Mouse (Mus musculus) kidney, adult 8-10 months (tissue): ENCODE measurements around the gene D630036H23Rik.
"Not testable (repeated sequence)": the region's sequence is repeated elsewhere in the genome, so short reads cannot be mapped to it uniquely, and the experiment has no call there.

Experiments used
- DNase-seq, 2 experiments: peaks; one replicate each; pipeline ENCODE4 v3.0.0; 2022

D630036H23Rik gene

DNA sequence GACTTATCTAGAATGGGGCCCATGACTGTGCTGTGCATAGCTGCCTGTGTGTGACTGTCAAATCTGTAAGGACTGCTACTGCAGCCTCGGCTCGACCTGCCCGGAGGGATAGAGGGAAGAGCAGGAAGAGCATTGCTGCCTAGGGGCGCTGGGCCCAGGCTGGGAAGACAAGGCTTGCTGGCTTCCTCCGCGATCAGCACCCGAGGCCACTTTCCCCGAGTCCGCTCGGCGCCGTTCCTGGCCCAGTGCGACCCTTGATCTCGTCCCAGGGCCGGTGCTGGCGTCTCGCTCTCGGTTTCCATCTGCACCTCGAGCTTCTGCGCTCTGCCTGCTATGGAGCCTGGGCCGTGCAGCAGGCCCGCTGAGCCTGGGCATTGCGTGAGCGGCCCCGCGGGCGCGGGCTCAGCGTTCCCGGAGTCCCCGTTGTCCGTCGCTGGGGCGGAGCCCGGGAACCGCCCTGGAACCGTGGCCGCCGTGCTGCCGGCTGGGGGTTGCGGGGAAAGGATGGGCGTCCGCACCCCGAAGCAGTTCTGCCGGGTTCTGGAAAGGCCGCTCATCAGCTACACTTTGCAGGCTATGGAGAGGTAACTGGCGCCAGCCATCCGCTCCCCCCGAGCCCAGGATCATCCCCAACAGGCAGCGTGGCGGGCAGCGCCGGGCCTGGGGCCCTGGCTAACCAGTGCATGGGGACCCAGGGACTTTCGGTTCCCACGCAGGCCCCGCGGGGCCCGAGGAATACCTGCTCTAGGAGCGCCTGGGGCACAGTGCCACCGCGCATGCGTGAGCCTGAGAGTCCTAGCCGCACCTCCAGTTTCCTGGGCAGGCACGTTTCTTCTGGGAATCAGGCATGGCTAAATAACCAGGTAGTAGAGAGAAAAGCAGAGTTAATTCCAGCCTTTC is at the start of gene D630036H23Rik, which contains the start of gene Ispd:
Gene D630036H23Rik (minus strand): TSS at position 741 of the 900 bp plus-strand sequence.
Gene Ispd (plus strand): TSS at position 10 of the 900 bp plus-strand sequence.
- DNase-seq, result peak; percentile 89 to 91

DNA sequence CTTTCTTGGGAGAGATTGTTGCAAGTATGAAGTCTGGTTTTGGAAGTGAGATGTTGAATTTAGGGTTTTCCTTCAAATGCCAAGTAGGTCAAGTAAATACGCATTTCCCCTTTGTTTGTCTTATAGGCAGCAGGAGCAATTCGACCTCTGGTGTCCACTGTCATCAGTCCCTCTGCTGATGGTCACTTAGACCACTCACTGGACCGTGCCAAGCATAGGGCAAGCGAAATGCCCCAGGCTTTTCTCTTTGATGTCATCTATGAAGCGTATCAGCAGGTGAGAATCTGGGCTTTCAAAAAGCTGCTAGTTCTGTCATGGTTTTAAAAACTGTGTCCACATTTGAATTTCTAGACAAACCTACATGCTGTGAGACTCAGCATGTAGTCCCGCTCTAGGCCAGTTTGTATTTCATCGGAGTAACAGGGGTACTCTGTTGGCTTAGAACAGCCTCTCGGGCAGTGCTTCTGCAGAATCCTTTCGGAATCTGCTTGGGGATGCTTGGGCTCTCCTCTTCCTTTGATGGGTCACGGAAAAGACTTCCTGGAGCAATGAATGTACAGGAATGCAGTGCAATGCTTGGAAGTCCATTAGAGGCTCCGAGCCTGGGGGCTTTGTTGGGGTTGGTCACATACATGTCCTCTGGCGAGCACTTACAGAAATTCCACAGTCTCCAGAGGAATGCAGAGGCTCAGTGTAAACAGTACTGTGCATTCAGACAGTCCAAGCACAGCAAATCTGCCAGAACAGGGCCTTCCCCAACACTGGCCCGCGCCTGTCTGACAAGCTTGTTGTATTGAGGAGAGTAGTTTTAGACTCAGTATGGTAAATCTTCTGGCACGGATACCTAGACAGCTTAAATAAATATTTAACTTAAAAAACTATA is 44.4 kb upstream of the D630036H23Rik start:
- no peak for DNase-seq

- no peak for DNase-seq
Observed at GRCm38 (mm10) chr12:36425258-36425657, 43.3 kb upstream of the D630036H23Rik start.

GRCm38 (mm10) chr12:36423677-36424076 is 41.7 kb upstream of the D630036H23Rik start:
- peak; percentile 26 to 33 for DNase-seq

DNA sequence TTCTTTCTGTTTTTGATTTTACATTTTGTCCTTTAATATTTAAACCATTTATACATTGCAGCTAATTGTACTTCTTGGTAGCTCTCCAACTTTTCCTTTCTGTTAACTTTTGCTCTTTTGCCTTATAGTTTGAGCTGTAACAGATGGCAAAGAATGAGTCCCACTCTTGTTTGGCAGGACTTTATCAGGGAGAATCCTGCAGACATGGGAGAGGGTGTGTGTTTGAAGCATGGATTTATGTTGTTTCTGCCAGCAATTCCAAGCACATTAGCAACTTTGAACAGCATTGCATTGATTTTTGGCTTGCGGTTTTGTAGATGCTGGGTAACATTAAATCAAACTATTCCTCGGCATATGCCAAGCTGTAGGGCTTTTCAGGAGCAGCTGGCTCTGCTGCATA is 13.1 kb upstream of the D630036H23Rik start:
- no peak for DNase-seq

GRCm38 (mm10) chr12:36386991-36387390 is 5.0 kb upstream of the D630036H23Rik start:
- no peak for DNase-seq

DNA sequence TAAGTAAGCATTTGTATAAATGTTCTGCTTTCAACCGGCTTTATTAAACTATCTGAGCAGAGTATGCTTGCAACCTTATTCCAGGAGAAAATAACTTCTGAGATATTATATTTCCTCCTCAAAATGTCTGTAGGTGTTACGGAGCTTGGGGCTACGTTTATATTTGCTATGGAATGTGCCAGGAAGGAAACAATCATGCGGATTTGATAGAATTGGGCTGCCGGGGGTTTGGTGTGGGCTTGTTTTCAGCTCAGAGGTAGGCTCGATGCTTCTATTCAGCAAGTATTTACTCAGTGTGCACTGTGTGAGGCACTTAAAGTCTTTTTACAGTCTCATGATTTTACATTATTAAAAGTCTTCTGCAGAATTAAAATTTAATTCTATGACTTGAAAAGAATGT is 3.4 kb upstream of the D630036H23Rik start:
- DNase-seq, result no peak

- peak in 1 of 2 experiments; percentile 18 for DNase-seq
Observed at GRCm38 (mm10) chr12:36380806-36381205, 1.2 kb downstream of the D630036H23Rik start.

GRCm38 (mm10) chr12:36380254-36380653 is 1.7 kb downstream of the D630036H23Rik start:
- DNase-seq, result no peak

DNA sequence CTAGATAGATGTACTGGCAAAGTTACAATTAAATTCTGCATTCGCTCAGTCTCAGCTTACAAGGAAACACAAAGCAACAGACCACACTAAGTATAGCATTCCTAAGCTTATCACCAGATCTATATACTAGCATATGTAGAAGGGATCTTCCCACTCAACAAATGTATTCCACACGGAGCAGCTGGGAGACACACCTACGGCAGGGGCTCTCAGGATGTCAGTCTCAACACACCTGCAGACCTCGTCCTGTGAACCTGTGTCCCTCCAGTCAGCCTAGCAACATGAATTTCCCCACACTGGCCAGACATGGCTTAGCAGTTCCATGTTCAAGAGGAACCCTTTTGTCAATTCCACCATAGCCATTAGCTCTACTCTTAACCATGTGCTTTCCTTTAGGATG is 5.6 kb downstream of the D630036H23Rik start:
- DNase-seq, result not testable (repeated sequence)

- DNase-seq, result no peak
Observed at GRCm38 (mm10) chr12:36373237-36373998, 8.6 kb downstream of the D630036H23Rik start.

DNA sequence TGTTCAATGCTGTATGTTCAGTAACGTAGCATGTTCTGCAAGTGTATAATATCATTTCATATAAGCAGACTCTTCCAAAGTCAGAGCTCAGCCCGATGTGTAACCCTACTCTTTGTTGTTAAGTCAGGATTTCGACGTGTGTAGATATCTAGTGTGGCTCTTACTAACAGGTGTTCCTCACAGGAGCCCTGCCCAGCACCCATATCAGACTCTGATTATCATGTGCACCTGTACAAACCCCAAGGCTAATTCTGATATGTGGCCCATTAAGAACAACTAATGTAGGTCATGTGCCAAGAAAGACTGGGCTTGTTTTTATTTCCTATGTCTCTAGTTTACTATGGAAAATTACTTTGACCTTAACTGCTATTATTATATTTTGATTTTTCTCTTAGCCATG is 18.0 kb downstream of the D630036H23Rik start:
- DNase-seq, result no peak

DNA sequence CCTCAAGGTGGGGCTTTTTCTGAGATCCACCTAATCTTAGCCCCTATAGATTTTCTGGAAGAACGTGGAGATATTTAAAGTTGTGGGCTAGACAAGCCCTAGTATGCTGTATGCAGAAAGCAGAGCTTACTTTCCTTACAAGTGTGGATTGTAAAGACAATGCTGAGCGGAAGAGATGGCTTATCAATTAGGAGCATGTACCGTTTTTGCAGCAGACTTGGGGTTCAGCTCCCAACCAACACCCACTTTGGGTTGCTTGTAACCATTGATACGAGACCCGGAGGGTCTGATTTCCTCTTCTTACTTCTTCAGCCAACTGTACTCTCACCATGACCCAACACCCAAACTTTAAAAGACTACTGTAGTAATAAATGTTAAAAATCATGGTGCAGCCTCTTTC is 21.3 kb downstream of the D630036H23Rik start:
- no peak for DNase-seq

- DNase-seq, result no peak
Observed at GRCm38 (mm10) chr12:36360064-36360463, 21.9 kb downstream of the D630036H23Rik start.

GRCm38 (mm10) chr12:36344131-36344530 is 37.9 kb downstream of the D630036H23Rik start:
- DNase-seq, result no peak

GRCm38 (mm10) chr12:36333837-36334281 is 48.1 kb downstream of the D630036H23Rik start:
- DNase-seq, result no peak

GRCm38 (mm10) chr12:36332676-36333075 is 49.3 kb downstream of the D630036H23Rik start:
- DNase-seq, result no peak
